Mouse (Mus musculus) spleen, adult 2 months (tissue): ENCODE results near the gene Sec16a. TPM values are rescaled to one million over a fixed set of nuclear protein-coding genes. Genes with fewer than 3 reads are reported as not detected.

Source experiments
- DNase-seq, 2 experiments: peaks; one replicate each; pipeline versions ENCODE4 v3.0.0 to v3.0.0-alpha.2; 2012 to 2021; ENCODE audit warnings: low spot score in 2 of 2, low read depth in 1 of 2
- H3K27ac ChIP-seq: fragments of 200-500 bp; 2 replicates; pipeline ENCODE4 v1.5.1; 2012; ENCODE audit warnings: low read length, inconsistent platforms; ENCODE audit not compliant: insufficient read depth
- H3K27me3 ChIP-seq: fragments of 200-500 bp; 2 replicates; pipeline ENCODE4 v1.6.1; 2012; ENCODE audit warnings: mild to moderate bottlenecking, moderate library complexity, low read length, inconsistent platforms; ENCODE audit not compliant: control insufficient read depth, insufficient read depth
- H3K36me3 ChIP-seq: fragments of 200-500 bp; 2 replicates; pipeline ENCODE4 v1.6.1; 2012; ENCODE audit warnings: mild to moderate bottlenecking, low read length, inconsistent platforms; ENCODE audit not compliant: control insufficient read depth, insufficient read depth
- H3K4me1 ChIP-seq: fragments of 200-500 bp; 2 replicates; pipeline ENCODE4 v1.6.1; 2011; ENCODE audit warnings: inconsistent platforms; ENCODE audit not compliant: control insufficient read depth, insufficient read depth, insufficient read length
- H3K4me3 ChIP-seq: fragments of 200-500 bp; 2 replicates; pipeline ENCODE4 v1.5.1; 2011; ENCODE audit warnings: mild to moderate bottlenecking, inconsistent platforms; ENCODE audit not compliant: insufficient read depth, insufficient read length; ENCODE audit errors: extremely low read depth
- CTCF ChIP-seq: fragments of 200-500 bp; IDR thresholded peaks from 2 replicates; pipeline ENCODE4 v1.5.1; 2011; ENCODE audit warnings: mild to moderate bottlenecking, inconsistent platforms; ENCODE audit not compliant: insufficient read depth, insufficient read length, insufficient replicate concordance; ENCODE audit errors: extremely low read depth
- POLR2A ChIP-seq: fragments of 200-500 bp; IDR thresholded peaks from 2 replicates; pipeline ENCODE4 v1.6.1; 2011; ENCODE audit warnings: low read depth, low read length, inconsistent platforms
- WGBS: fragments of 180-500 bp; shearing (Covaris S2); methylation state at CpG from one replicate; pipeline ENCODE4 v1.1.7; 2018; 5-methylcytosine and 5-hydroxymethylcytosine counted together
- polyA plus RNA-seq: library from polyadenylated mRNA; depleted of rRNA; stranded (reverse); fragments of >200 nt; gene quantifications from 2 replicates; pipeline ENCODE4 v1.2.3, GENCODE M21; 2012; rRNA removed

Gene Sec16a
- polyA plus RNA-seq = 65.2 and 74.3 TPM in 2 replicates

DNA sequence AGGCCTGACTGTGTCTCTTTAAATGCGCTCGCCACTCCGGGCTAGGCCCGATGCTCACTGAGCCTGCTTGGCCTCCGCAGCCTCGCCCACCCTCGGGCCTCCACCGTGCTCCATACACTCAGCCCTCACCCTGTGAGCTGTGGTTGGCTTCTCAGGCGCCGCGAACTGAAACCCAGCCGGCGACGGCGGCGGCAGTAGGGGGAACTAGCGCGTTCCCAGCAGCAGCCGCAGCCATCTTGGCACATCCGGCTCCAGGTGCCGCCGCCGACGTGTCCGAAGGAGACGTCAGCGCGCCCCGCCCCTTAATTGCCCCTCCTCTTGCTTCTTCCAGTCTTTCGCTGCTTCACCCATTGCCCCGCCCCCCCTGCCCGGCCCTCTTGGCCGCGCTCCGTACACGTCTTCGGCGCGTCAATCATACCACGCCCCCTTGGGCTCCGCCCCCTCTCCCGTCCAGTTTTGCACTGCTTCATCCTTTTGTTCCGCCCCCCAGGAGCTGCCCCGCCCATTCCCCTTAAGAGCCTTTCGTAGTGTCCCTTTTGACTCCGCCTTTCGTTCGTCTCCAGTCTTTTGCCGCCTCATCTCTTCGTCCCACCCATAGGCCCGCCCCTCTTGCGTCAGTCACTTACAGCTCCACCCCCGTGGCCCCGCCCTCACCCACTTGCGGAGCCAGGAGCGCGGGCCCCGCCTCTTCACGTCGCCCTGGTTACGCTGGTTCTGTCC is at the start of gene Sec16a:
Sec16a (minus strand) TSS at position 271 of the 720 bp plus-strand sequence.
- peak within 1 kb of the TSS; percentile 95 for H3K27ac ChIP-seq
- peak within 1 kb of the TSS; percentile 95 for H3K4me3 ChIP-seq
- H3K27me3 ChIP-seq = no peaks in the 10 kb centered on the region
- peaks cover 4% of the 10 kb centered on the region; the same call in 1 of the 2 replicates for H3K4me1 ChIP-seq
- WGBS = under 1% methylated on average over 58 of the region's 61 CpGs
- DNase-seq = peak; percentile 100
- H3K36me3 ChIP-seq = peaks cover 12% of the 10 kb centered on the region
- peak; percentile 89 for TF ChIP-seq POLR2A
- peak; percentile 6; the same call in 1 of the 2 replicates for TF ChIP-seq CTCF

DNA sequence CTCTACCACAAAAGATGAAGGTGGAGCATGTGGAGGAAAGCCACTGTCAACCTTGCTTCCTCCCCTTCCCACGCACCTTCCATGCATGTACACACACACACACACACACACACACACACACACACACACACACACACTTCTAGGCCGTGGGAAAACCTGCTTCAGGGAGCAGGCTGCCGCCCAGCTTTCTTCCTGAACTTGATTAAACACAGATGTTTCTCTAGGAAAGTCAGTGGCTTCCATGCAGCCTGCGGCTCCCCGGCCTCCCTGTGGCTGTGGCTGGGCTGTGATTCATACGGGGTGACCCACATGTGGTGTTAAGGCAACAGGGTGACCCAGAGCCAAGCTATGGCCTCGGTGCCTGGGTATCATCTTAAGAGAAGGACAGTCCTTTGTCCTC is 49.4 kb upstream of the Sec16a start:
- Histone ChIP-seq H3K4me1 (peaks cover 37% of the 10 kb centered on the region; the same call in 1 of the 2 replicates), H3K27me3 (no peaks in the 10 kb centered on the region), H3K27ac (peak overlapping the region; percentile 21), H3K4me3 (no peak overlapping the region), H3K36me3 (no peaks in the 10 kb centered on the region)
- DNase-seq = no peak
- WGBS = 30% methylated on average over 7 of the region's 7 CpGs
- no peak for TF ChIP-seq POLR2A
- no peak for TF ChIP-seq CTCF

DNA sequence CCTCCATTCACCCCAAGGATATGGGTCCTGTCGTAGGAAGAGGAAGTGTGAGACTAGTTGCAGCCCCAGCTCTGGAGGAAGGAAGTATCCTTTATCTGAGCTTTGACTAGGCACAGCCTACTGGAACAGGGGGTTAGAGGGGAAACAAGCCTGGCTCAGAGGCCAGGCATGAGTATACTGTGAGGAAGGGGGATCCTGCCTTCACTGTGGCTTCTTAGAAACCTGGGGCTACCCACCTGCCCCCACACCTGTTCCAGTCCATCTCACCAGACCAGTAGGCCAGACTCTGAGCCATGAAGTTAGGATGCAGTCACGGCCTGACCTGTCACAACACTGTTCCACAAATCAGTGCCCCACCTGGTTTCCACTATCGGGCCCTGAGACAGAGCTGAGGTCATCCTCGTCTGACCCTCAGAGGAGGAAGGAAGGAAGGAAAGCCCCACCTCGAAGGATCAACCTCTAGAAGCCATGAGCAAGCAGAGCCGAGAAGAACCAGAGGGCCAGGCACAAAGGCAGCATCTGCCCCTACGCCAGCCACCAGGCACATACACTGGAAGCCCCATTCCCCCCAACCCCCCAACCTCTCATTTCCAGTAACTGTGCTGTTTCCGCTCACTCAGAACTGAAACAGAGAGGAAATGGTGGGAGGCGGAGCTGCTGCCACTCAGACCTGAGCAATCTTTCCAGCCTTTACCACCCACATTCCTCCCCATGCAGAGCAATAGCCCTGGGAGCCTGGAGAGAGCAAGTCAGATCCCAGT is 48.2 kb upstream of the Sec16a start:
- Histone ChIP-seq H3K4me1 (peaks cover 40% of the 10 kb centered on the region; the same call in 1 of the 2 replicates), H3K4me3 (peak overlapping the region; percentile 18; the same call in 1 of the 2 replicates), H3K36me3 (no peaks in the 10 kb centered on the region), H3K27me3 (no peaks in the 10 kb centered on the region), H3K27ac (peak overlapping the region; percentile 70)
- TF ChIP-seq CTCF (no peak), POLR2A (no peak)
- 5% methylated on average over 9 of the region's 9 CpGs for WGBS
- no peak for DNase-seq

DNA sequence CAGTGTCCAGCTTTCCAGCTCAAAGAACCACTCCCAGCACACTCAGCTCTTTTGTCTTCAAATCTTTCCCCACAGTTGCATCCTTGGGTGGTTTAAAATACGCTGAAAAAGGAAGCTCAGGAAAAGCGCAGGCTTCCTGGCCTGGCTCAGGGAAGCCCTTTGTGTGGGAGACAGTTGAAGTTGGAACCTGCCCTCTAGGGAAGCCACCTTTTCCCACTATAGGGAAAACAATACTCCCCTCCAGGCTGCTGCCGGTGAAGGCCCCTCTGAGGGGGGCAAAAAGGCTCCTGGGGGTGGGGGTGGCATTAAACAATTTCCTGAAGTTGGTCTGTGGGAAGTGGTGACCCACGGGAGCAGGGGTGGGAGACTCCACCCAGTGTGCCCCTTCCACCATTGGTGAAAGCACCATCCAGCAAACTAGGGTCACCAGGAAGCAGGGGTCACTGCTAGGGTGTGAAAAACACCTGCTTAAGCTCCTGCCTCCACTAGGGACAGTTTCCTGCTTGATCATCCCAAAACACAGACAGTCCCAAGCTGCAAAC is 45.8 kb upstream of the Sec16a start:
- DNase-seq = no peak
- H3K27ac ChIP-seq = peak overlapping the region; percentile 43; the same call in 1 of the 2 replicates
- no peak overlapping the region for H3K4me3 ChIP-seq
- no peaks in the 10 kb centered on the region for H3K27me3 ChIP-seq
- H3K36me3 ChIP-seq = no peaks in the 10 kb centered on the region
- TF ChIP-seq POLR2A (no peak), CTCF (no peak)
- 52% methylated on average over 4 of the region's 4 CpGs for WGBS
- H3K4me1 ChIP-seq = peaks cover 53% of the 10 kb centered on the region

DNA sequence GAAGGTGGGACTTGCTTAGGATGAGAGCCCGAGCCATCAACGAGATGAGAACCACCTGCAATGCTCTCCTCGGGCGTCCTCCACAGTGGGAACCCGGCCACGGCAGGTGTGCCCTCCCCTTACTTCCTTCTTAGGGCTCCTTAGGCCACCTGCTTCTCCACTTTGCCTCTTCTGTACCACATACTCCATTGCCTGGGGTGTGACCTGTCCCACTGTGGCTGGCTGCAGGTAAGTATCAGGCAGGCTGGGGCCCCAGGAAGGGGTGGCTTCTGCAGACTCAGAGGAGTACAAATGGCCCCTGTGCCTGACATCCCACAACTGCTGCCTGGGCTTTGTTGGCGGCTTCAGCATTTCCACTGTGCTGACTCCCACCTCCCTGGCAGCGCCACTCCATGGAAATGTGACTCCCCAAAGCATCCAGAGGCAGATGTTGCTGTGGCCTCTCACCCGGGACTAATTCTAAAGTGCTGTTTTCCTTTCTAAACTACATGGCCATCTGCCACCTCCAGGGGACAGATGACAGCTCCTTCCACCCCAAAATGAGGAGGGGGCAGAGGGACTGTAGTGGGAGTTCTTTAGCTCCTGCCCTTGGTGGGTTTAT is 43.6 kb upstream of the Sec16a start:
- TF ChIP-seq CTCF (no peak), POLR2A (no peak)
- no peak for DNase-seq
- no peaks in the 10 kb centered on the region for H3K27me3 ChIP-seq
- WGBS = 48% methylated on average over 9 of the region's 9 CpGs
- H3K27ac ChIP-seq = no peak overlapping the region
- H3K4me3 ChIP-seq = no peak overlapping the region
- H3K36me3 ChIP-seq = no peaks in the 10 kb centered on the region
- H3K4me1 ChIP-seq = peaks cover 58% of the 10 kb centered on the region

DNA sequence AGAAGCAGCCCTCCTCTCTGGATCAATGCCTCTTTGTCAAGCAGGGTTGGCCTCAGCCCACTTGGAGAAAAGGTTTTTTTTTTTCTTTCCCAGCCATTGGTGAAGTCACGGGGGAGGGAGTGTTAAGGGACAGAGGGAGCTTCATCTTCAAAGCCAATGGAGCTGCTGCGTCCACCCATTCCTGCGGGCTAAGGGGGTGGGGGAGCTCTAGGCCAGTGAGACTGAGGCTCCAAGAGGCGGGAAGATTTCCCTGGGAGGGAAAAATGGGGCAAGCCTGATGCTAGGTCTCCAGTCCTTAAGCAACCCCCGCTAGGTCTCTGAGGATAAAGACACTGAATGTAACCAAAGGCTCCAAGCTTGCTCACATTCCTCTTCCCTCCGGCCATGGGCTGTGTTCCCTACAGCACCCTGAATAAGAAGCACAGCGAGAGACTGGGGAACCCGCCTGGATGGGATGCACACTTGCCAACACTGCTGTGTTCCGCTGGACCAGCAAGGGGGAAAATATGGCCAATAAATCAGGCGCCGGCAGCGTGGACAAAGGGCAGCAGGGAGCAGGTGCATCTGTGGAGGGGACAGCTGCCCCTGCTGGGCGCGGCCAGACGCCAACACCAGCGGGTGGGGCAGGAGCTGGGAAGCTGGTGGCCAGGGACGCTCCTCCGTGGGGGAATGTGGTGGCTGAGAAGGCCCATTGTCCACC is 42.5 kb upstream of the Sec16a start:
- Histone ChIP-seq H3K4me3 (no peak overlapping the region), H3K27ac (no peak overlapping the region), H3K27me3 (no peaks in the 10 kb centered on the region), H3K4me1 (peaks cover 54% of the 10 kb centered on the region), H3K36me3 (no peaks in the 10 kb centered on the region)
- DNase-seq = no peak
- 88% methylated on average over 18 of the region's 18 CpGs for WGBS
- no peak for TF ChIP-seq POLR2A
- TF ChIP-seq CTCF = no peak
